Mouse (Mus musculus) 3134 (cell line): Measurements from ENCODE around the gene Cpt1b.
A peak's percentile ranks its signal among the peaks of the same experiment; 100 is the strongest.
"Not testable (repeated sequence)": the region's sequence is repeated elsewhere in the genome, so short reads cannot be mapped to it uniquely, and the experiment has no call there.

ENCODE experiments used
- DNase-seq: peaks from one replicate; pipeline ENCODE4 v3.0.0-alpha.2; 2011; ENCODE audit warnings: low spot score; ENCODE audit not compliant: insufficient read length; ENCODE audit errors: extremely low read depth

The Cpt1b gene

GRCm38 (mm10) chr15:89434136-89434535 lies 8.5 kb upstream of the Cpt1b start:
- DNase-seq = no peak

GRCm38 (mm10) chr15:89432946-89433345 lies 7.3 kb upstream of the Cpt1b start:
- DNase-seq = no peak

GRCm38 (mm10) chr15:89431806-89432205 lies 6.1 kb upstream of the Cpt1b start:
- no peak for DNase-seq

GRCm38 (mm10) chr15:89431271-89431670 lies 5.6 kb upstream of the Cpt1b start:
- no peak for DNase-seq

- not testable (repeated sequence) for DNase-seq
Observed at GRCm38 (mm10) chr15:89430771-89431170, 5.1 kb upstream of the Cpt1b start.

GRCm38 (mm10) chr15:89430341-89430740 lies 4.7 kb upstream of the Cpt1b start:
- no peak for DNase-seq

- DNase-seq = peak; percentile 96
Observed at GRCm38 (mm10) chr15:89429352-89430221, 3.9 kb upstream of the Cpt1b start, which contains the start of the genes C730034F03Rik, Gm44502 and Chkb. C730034F03Rik (plus strand) TSS chr15:89429589. Gm44502 (minus strand) TSS chr15:89429696. Chkb (minus strand) TSS chr15:89429908.

- no peak for DNase-seq
Observed at GRCm38 (mm10) chr15:89428821-89429351, 3.2 kb upstream of the Cpt1b start.

- DNase-seq = no peak
Observed at GRCm38 (mm10) chr15:89428136-89428790, 2.6 kb upstream of the Cpt1b start.

- no peak for DNase-seq
Observed at GRCm38 (mm10) chr15:89426716-89427115, 1.1 kb upstream of the Cpt1b start.

GRCm38 (mm10) chr15:89424621-89425020 lies 1.0 kb downstream of the Cpt1b start:
- no peak for DNase-seq

GRCm38 (mm10) chr15:89421938-89422337 lies 3.7 kb downstream of the Cpt1b start:
- no peak for DNase-seq

GRCm38 (mm10) chr15:89415282-89415681 lies 10.4 kb downstream of the Cpt1b start:
- DNase-seq = no peak

GRCm38 (mm10) chr15:89410118-89410517 lies 15.5 kb downstream of the Cpt1b start, which contains the start of gene Syce3:
Syce3 (minus strand) TSS chr15:89410503.
- DNase-seq = no peak

- no peak for DNase-seq
Observed at GRCm38 (mm10) chr15:89406691-89407090, 19.0 kb downstream of the Cpt1b start.

- no peak for DNase-seq
Observed at GRCm38 (mm10) chr15:89404831-89405623, 20.6 kb downstream of the Cpt1b start.

GRCm38 (mm10) chr15:89402471-89402870 lies 23.2 kb downstream of the Cpt1b start:
- DNase-seq = no peak

- DNase-seq = no peak
Observed at GRCm38 (mm10) chr15:89399716-89400115, 25.9 kb downstream of the Cpt1b start.

GRCm38 (mm10) chr15:89398146-89398545 lies 27.5 kb downstream of the Cpt1b start:
- DNase-seq = no peak

- DNase-seq = no peak
Observed at GRCm38 (mm10) chr15:89396883-89397282, 28.8 kb downstream of the Cpt1b start.

- DNase-seq = no peak
Observed at GRCm38 (mm10) chr15:89390081-89390480, 35.6 kb downstream of the Cpt1b start.
